Mouse (Mus musculus) ES-E14 (cell line): ENCODE measurements around the gene Smc5. TPM values are rescaled to one million over a fixed set of nuclear protein-coding genes. Genes with fewer than 3 reads are reported as not detected.

Source experiments
- DNase-seq: peaks from one replicate; pipeline ENCODE4 v3.0.0-alpha.2; 2013; ENCODE audit warnings: low read depth, low spot score
- H3K27ac ChIP-seq: 2 replicates; pipeline ENCODE4 v1.5.1; 2012; ENCODE audit warnings: low read depth, mild to moderate bottlenecking, low read length, moderate library complexity, mixed read lengths; ENCODE audit not compliant: poor library complexity, insufficient read depth, severe bottlenecking
- H3K36me3 ChIP-seq: 2 replicates; pipeline ENCODE4 v1.6.1; 2012; ENCODE audit warnings: mild to moderate bottlenecking, low read length, moderate library complexity, mixed read lengths; ENCODE audit not compliant: control insufficient read depth, poor library complexity, insufficient read depth, severe bottlenecking
- H3K4me1 ChIP-seq, 2 experiments: fragments of 150-350 bp in 1 of 2; sonication (generic) in 1 of 2; 2 replicates each; pipeline ENCODE4 v1.6.1; 2012; ENCODE audit warnings: low read length in 2 of 2, mild to moderate bottlenecking in 1 of 2, mixed read lengths in 1 of 2; ENCODE audit not compliant: control insufficient read depth in 2 of 2, insufficient read depth in 2 of 2, poor library complexity in 1 of 2
- H3K4me3 ChIP-seq, 2 experiments: fragments of 150-350 bp in 1 of 2; sonication (generic) in 1 of 2; 2 replicates each; pipeline ENCODE4 v1.5.1; 2012; ENCODE audit warnings: low read length in 2 of 2, low read depth in 1 of 2, mild to moderate bottlenecking in 1 of 2, mixed read lengths in 1 of 2; ENCODE audit not compliant: insufficient read depth in 1 of 2, poor library complexity in 1 of 2, severe bottlenecking in 1 of 2
- H3K9ac ChIP-seq: 2 replicates; pipeline ENCODE4 v1.6.1; 2012; ENCODE audit warnings: low read depth, mild to moderate bottlenecking, low read length, mixed read lengths; ENCODE audit not compliant: poor library complexity, insufficient read depth, severe bottlenecking
- H3K9me3 ChIP-seq: fragments of 150-350 bp; sonication (generic); 2 replicates; pipeline ENCODE4 v1.6.1; 2012; ENCODE audit warnings: low read depth, mild to moderate bottlenecking, low read length; ENCODE audit not compliant: control insufficient read depth, insufficient read depth
- CHD2 ChIP-seq: IDR thresholded peaks from 2 replicates; pipeline ENCODE4 v1.6.1; 2014; ENCODE audit warnings: mild to moderate bottlenecking, low read depth, low read length, inconsistent platforms
- HCFC1 ChIP-seq: IDR thresholded peaks from 2 replicates; pipeline ENCODE4 v1.6.1; 2012; ENCODE audit warnings: low read length, inconsistent platforms, borderline replicate concordance; ENCODE audit not compliant: insufficient read depth
- MAFK ChIP-seq: IDR thresholded peaks from 2 replicates; pipeline ENCODE4 v1.6.1; 2014; ENCODE audit warnings: mild to moderate bottlenecking, low read depth, low read length, inconsistent platforms; ENCODE audit not compliant: insufficient read depth
- ZC3H11A ChIP-seq: IDR thresholded peaks from 2 replicates; pipeline ENCODE4 v1.6.1; 2012; ENCODE audit warnings: low read depth, mild to moderate bottlenecking, inconsistent platforms, low read length, borderline replicate concordance
- ZNF384 ChIP-seq: IDR thresholded peaks from 2 replicates; pipeline ENCODE4 v1.6.1; 2012; ENCODE audit warnings: low read depth, low read length, inconsistent platforms
- in situ Hi-C, 2 experiments: fragments of 600-800 bp; cut with MboI; formaldehyde crosslinking; loops; one replicate each; pipeline ENCODE4 v1.15.1; 2025; ENCODE audit warnings: low sequenced_read_pairs in 2 of 2, inconsistent platforms in 1 of 2; ENCODE audit not compliant: unreplicated experiment in 2 of 2
- total RNA-seq: library from RNA; depleted of rRNA; stranded (reverse); fragments of 300-350 nt; gene quantifications from 2 replicates; pipeline ENCODE4 v1.2.3, GENCODE M21; 2012

Gene Smc5
- total RNA-seq, 1 experiment: 57.8 TPM

GRCm38 (mm10) chr19:23297191-23297590, 23.5 kb upstream of the Smc5 start:
- no peaks in the 10 kb centered on the region for H3K36me3 ChIP-seq
- in situ Hi-C loops: no loop called here
- no peak for DNase-seq
- no peak overlapping the region for H3K4me3 ChIP-seq
- no peak overlapping the region for H3K9ac ChIP-seq
- no peaks in the 10 kb centered on the region for H3K9me3 ChIP-seq
- TF ChIP-seq HCFC1 (no peak), MAFK (no peak), ZNF384 (no peak), ZC3H11A (no peak), CHD2 (no peak)
- H3K4me1 ChIP-seq: no peaks in the 10 kb centered on the region
- H3K27ac ChIP-seq: no peak overlapping the region

DNA sequence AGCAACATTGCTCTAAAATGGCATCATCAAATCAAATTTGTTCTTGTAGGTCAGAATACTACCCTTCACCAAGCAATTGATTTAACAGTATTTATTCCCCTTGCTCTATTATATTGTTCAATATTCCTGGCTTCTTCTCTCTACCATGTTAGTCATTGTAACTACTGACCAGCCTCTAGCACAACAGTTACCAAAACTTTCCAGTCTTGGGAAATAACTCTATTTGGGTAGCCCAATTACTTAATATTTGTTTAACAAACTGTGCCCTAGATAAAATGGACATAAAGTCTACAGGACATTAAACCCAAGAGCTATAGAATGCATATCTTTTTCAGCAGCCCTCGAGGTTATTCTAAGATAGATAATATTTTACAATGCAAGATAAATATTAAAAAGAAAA, 15.6 kb upstream of the Smc5 start:
- Histone ChIP-seq H3K4me3 (no peak overlapping the region), H3K9ac (no peak overlapping the region), H3K4me1 (no peaks in the 10 kb centered on the region), H3K36me3 (no peaks in the 10 kb centered on the region), H3K27ac (no peak overlapping the region), H3K9me3 (no peaks in the 10 kb centered on the region)
- DNase-seq: no peak
- TF ChIP-seq MAFK (no peak), ZNF384 (no peak), HCFC1 (no peak), ZC3H11A (no peak), CHD2 (no peak)
- in situ Hi-C loops: no loop called here

DNA sequence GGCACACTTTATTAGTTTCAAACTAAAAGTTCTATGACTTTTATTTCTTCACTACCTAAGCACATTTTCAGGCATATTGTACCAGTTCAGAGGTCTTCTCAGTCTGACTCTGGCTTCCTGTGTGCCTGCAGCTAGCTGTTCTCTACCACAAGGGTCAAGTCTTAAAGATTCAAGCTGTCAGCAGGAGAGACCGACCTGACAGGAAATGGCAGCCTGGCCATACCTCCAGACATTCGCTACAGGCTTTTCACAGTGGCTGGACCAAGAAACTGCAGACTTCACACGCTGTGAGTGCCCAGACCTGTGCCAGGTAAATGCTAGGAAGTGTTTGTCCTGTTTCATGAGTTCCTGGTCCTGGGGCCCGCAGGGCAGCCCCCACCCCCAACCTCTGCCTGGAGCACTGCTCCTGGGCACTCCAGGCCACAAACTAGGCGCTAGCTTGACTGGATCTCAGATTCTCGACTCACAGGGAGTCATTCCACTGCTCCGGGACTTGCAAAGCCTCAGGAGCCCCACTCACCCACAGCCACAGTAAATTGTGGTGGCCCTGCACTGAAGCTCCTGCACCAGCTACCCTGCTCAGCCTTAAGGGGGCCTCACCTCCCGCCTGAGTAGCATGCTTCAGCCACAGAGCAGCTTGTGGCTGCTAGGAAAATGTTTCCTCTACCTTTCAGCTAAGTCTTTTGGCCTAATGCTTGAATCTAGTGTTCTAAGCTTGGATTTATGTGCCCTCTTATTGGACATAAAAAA, 8.4 kb upstream of the Smc5 start:
- peak overlapping the region; percentile 31; the same call in 1 of the 2 replicates for H3K9ac ChIP-seq
- TF ChIP-seq CHD2 (no peak), HCFC1 (no peak), MAFK (no peak), ZC3H11A (no peak), ZNF384 (no peak)
- H3K4me1 ChIP-seq: peaks cover 0 to 2% of the 10 kb centered on the region in 2 experiments; a peak in 1 of 4 replicates
- in situ Hi-C loops: no loop called here
- peak; percentile 11 for DNase-seq
- no peak overlapping the region for H3K27ac ChIP-seq
- no peaks in the 10 kb centered on the region for H3K9me3 ChIP-seq
- H3K36me3 ChIP-seq: no peaks in the 10 kb centered on the region
- H3K4me3 ChIP-seq: peak overlapping the region in 1 of 2 experiments; percentile 19; a peak in 1 of 4 replicates

GRCm38 (mm10) chr19:23274054-23274724, 492 bp upstream of the Smc5 start:
- H3K9me3 ChIP-seq: no peaks in the 10 kb centered on the region
- H3K27ac ChIP-seq: no peak overlapping the region
- no peak overlapping the region for H3K9ac ChIP-seq
- H3K4me1 ChIP-seq: peaks cover 4% of the 10 kb centered on the region in 2 experiments; a peak in 2 of 4 replicates
- TF ChIP-seq CHD2 (no peak), ZNF384 (no peak), MAFK (no peak), HCFC1 (no peak), ZC3H11A (no peak)
- in situ Hi-C loops: no loop called here
- no peak overlapping the region; a peak in 1 of 4 replicates for H3K4me3 ChIP-seq
- no peak for DNase-seq
- no peaks in the 10 kb centered on the region for H3K36me3 ChIP-seq
